Mouse (Mus musculus): ENCODE data around the gene Adamts2. TPM values are rescaled to one million over a fixed set of nuclear protein-coding genes. Genes with fewer than 3 reads are reported as not detected.

Gene Adamts2
- polyA plus RNA-seq, 1 experiment from 2014 or later, result 9.7 TPM

- Histone ChIP-seq H3K36me3 (no peaks in the 10 kb centered on the region), H3K9ac (no peak overlapping the region), H3K4me2 (no peak overlapping the region), H3K4me3 (no peak overlapping the region), H3K27ac (no peak overlapping the region), H3K9me3 (replicated peaks) (no peaks in the 10 kb centered on the region), H3K4me1 (replicated peaks) (0 out of 2 replicates have a peak, but pooled peaks cover 3% of the 10 kb centered on the region), H3K27me3 (peaks cover 14% of the 10 kb centered on the region)
- no peak for ATAC-seq (replicated peaks; ENCODE audit: insufficient number of reproducible peaks, insufficient read depth, low FRiP score, low read depth)
- 91% methylated on average over 1 of the region's 1 CpGs for WGBS
Observed at GRCm38 (mm10) chr11:50707259-50707658, 105.4 kb downstream of the Adamts2 start.

- Histone ChIP-seq H3K9ac (no peak overlapping the region), H3K4me1 (replicated peaks) (peaks cover 15% of the 10 kb centered on the region), H3K36me3 (no peaks in the 10 kb centered on the region), H3K4me2 (no peak overlapping the region), H3K27ac (no peak overlapping the region), H3K4me3 (no peak overlapping the region), H3K9me3 (replicated peaks) (no peaks in the 10 kb centered on the region), H3K27me3 (peaks cover 29% of the 10 kb centered on the region)
- 0 out of 2 replicates have a peak, but pooled peaks have one; percentile 30 for ATAC-seq (replicated peaks; ENCODE audit: insufficient number of reproducible peaks, insufficient read depth, low FRiP score, low read depth)
- WGBS, result 28% methylated on average over 21 of the region's 21 CpGs
Observed at GRCm38 (mm10) chr11:50713610-50714202, 111.8 kb downstream of the Adamts2 start.

- WGBS, result 29% methylated on average over 6 of the region's 6 CpGs
Observed at GRCm38 (mm10) chr11:50715091-50715490, 113.2 kb downstream of the Adamts2 start.

GRCm38 (mm10) chr11:50717381-50717897 is 115.6 kb downstream of the Adamts2 start:
- 56% methylated on average over 12 of the region's 12 CpGs for WGBS
- no peak overlapping the region for H3K4me2 ChIP-seq
- H3K9me3 ChIP-seq (replicated peaks), result no peaks in the 10 kb centered on the region
- H3K9ac ChIP-seq, result no peak overlapping the region
- peaks cover 17% of the 10 kb centered on the region for H3K4me1 ChIP-seq (replicated peaks)
- ATAC-seq (replicated peaks; ENCODE audit: insufficient number of reproducible peaks, insufficient read depth, low FRiP score, low read depth), result no peak
- peak overlapping the region; percentile 44 for H3K27ac ChIP-seq
- H3K36me3 ChIP-seq, result no peaks in the 10 kb centered on the region
- no peak overlapping the region for H3K4me3 ChIP-seq
- H3K27me3 ChIP-seq, result peaks cover 29% of the 10 kb centered on the region

More at GRCm38 (mm10) chr11:50715091-50715490, 113.2 kb downstream of the Adamts2 start:
- Histone ChIP-seq H3K9me3 (replicated peaks) (no peaks in the 10 kb centered on the region), H3K9ac (no peak overlapping the region), H3K27ac (no peak overlapping the region), H3K27me3 (peaks cover 29% of the 10 kb centered on the region), H3K36me3 (no peaks in the 10 kb centered on the region), H3K4me3 (no peak overlapping the region), H3K4me2 (no peak overlapping the region), H3K4me1 (replicated peaks) (peaks cover 15% of the 10 kb centered on the region)
- ATAC-seq (replicated peaks; ENCODE audit: insufficient number of reproducible peaks, insufficient read depth, low FRiP score, low read depth), result no peak

GRCm38 (mm10) chr11:50718862-50719261 is 117.0 kb downstream of the Adamts2 start:
- Histone ChIP-seq H3K9ac (no peak overlapping the region), H3K27me3 (peaks cover 22% of the 10 kb centered on the region; the same call in 1 of the 2 replicates), H3K4me2 (no peak overlapping the region), H3K27ac (no peak overlapping the region), H3K9me3 (replicated peaks) (no peaks in the 10 kb centered on the region), H3K4me3 (no peak overlapping the region), H3K36me3 (no peaks in the 10 kb centered on the region), H3K4me1 (replicated peaks) (peaks cover 17% of the 10 kb centered on the region)
- ATAC-seq (replicated peaks; ENCODE audit: insufficient number of reproducible peaks, insufficient read depth, low FRiP score, low read depth), result no peak
- WGBS, result 55% methylated on average over 6 of the region's 6 CpGs

GRCm38 (mm10) chr11:50720421-50720820 is 118.5 kb downstream of the Adamts2 start:
- H3K27ac ChIP-seq, result no peak overlapping the region
- no peak overlapping the region for H3K4me2 ChIP-seq
- no peaks in the 10 kb centered on the region for H3K36me3 ChIP-seq
- 78% methylated on average over 6 of the region's 6 CpGs for WGBS
- H3K9me3 ChIP-seq (replicated peaks), result no peaks in the 10 kb centered on the region
- no peak overlapping the region for H3K9ac ChIP-seq
- H3K4me3 ChIP-seq, result no peak overlapping the region
- 0 out of 2 replicates have a peak, but pooled peaks cover 8% of the 10 kb centered on the region for H3K27me3 ChIP-seq
- ATAC-seq (replicated peaks; ENCODE audit: insufficient number of reproducible peaks, insufficient read depth, low FRiP score, low read depth), result no peak
- peaks cover 17% of the 10 kb centered on the region for H3K4me1 ChIP-seq (replicated peaks)

GRCm38 (mm10) chr11:50720856-50721550 is 119.1 kb downstream of the Adamts2 start:
- no peaks in the 10 kb centered on the region for H3K9me3 ChIP-seq (replicated peaks)
- WGBS, result 42% methylated on average over 12 of the region's 12 CpGs
- no peak overlapping the region for H3K27ac ChIP-seq
- peaks cover 17% of the 10 kb centered on the region for H3K4me1 ChIP-seq (replicated peaks)
- no peaks in the 10 kb centered on the region for H3K36me3 ChIP-seq
- H3K27me3 ChIP-seq, result 0 out of 2 replicates have a peak, but pooled peaks cover 5% of the 10 kb centered on the region
- no peak overlapping the region for H3K9ac ChIP-seq
- no peak for ATAC-seq (replicated peaks; ENCODE audit: insufficient number of reproducible peaks, insufficient read depth, low FRiP score, low read depth)
- H3K4me3 ChIP-seq, result no peak overlapping the region
- H3K4me2 ChIP-seq, result no peak overlapping the region

GRCm38 (mm10) chr11:50725595-50725994 is 123.7 kb downstream of the Adamts2 start:
- H3K9ac ChIP-seq, result no peak overlapping the region
- H3K36me3 ChIP-seq, result no peaks in the 10 kb centered on the region
- H3K9me3 ChIP-seq (replicated peaks), result no peaks in the 10 kb centered on the region
- H3K27ac ChIP-seq, result no peak overlapping the region
- H3K27me3 ChIP-seq, result no peaks in the 10 kb centered on the region
- H3K4me3 ChIP-seq, result no peak overlapping the region
- H3K4me1 ChIP-seq (replicated peaks), result peaks cover 5% of the 10 kb centered on the region; the same call in 1 of the 2 replicates
- no peak overlapping the region for H3K4me2 ChIP-seq
- ATAC-seq (replicated peaks; ENCODE audit: insufficient number of reproducible peaks, insufficient read depth, low FRiP score, low read depth), result no peak
- WGBS, result 53% methylated on average over 4 of the region's 4 CpGs

GRCm38 (mm10) chr11:50726035-50726434 is 124.2 kb downstream of the Adamts2 start:
- no peaks in the 10 kb centered on the region for H3K9me3 ChIP-seq (replicated peaks)
- no peak for ATAC-seq (replicated peaks; ENCODE audit: insufficient number of reproducible peaks, insufficient read depth, low FRiP score, low read depth)
- H3K4me3 ChIP-seq, result no peak overlapping the region
- no peak overlapping the region for H3K4me2 ChIP-seq
- no peak overlapping the region for H3K27ac ChIP-seq
- H3K9ac ChIP-seq, result no peak overlapping the region
- WGBS, result 71% methylated on average over 5 of the region's 5 CpGs
- H3K27me3 ChIP-seq, result no peaks in the 10 kb centered on the region
- peaks cover 1% of the 10 kb centered on the region; the same call in 1 of the 2 replicates for H3K4me1 ChIP-seq (replicated peaks)
- H3K36me3 ChIP-seq, result no peaks in the 10 kb centered on the region

GRCm38 (mm10) chr11:50733146-50733545 is 131.3 kb downstream of the Adamts2 start:
- 2% methylated on average over 2 of the region's 3 CpGs for WGBS
- H3K4me3 ChIP-seq, result no peak overlapping the region
- no peak for ATAC-seq (replicated peaks; ENCODE audit: insufficient number of reproducible peaks, insufficient read depth, low FRiP score, low read depth)

GRCm38 (mm10) chr11:50734129-50734528 is 132.2 kb downstream of the Adamts2 start:
- Histone ChIP-seq H3K4me1 (replicated peaks) (peaks cover 3% of the 10 kb centered on the region; the same call in 1 of the 2 replicates), H3K9me3 (replicated peaks) (no peaks in the 10 kb centered on the region), H3K27me3 (no peaks in the 10 kb centered on the region), H3K4me2 (no peak overlapping the region), H3K4me3 (no peak overlapping the region), H3K36me3 (no peaks in the 10 kb centered on the region), H3K9ac (no peak overlapping the region), H3K27ac (no peak overlapping the region)
- WGBS, result 70% methylated on average over 4 of the region's 4 CpGs
- ATAC-seq (replicated peaks; ENCODE audit: insufficient number of reproducible peaks, insufficient read depth, low FRiP score, low read depth), result no peak

More at GRCm38 (mm10) chr11:50733146-50733545, 131.3 kb downstream of the Adamts2 start:
- H3K27me3 ChIP-seq, result no peaks in the 10 kb centered on the region
- H3K9me3 ChIP-seq (replicated peaks), result no peaks in the 10 kb centered on the region
- no peak overlapping the region for H3K9ac ChIP-seq
- no peak overlapping the region for H3K27ac ChIP-seq
- H3K4me1 ChIP-seq (replicated peaks), result peaks cover 3% of the 10 kb centered on the region; the same call in 1 of the 2 replicates
- no peaks in the 10 kb centered on the region for H3K36me3 ChIP-seq
- H3K4me2 ChIP-seq, result no peak overlapping the region
